ENCODE assay signal across 10 mouse cellular contexts in genomic region chr2:172548672-172549255, GRCm38 (mm10). TPM values are rescaled to one million over a fixed set of nuclear protein-coding genes. Genes with fewer than 3 reads are reported as not detected.
DNase-seq lines count a peak whose midpoint lies in the region; ATAC-seq lines count a peak whose summit lies in the region.
"Had no signal": no experiment of that assay in that cellular context is flagged by ENCODE, and none has a peak within 500 bp of the region (broad histone marks: within the 10 kb centered on the region; RNA-seq: fewer than 3 reads in every experiment).

No protein-coding gene starts in this region.

- H3K27me3 ChIP-seq in heart, embryonic 10.5 days (ENCODE audit: insufficient read depth, poor library complexity, severe bottlenecking) = peaks cover 98% of the 10 kb centered on the region
- peaks cover 100% of the 10 kb centered on the region for H3K27me3 ChIP-seq in midbrain, embryonic 12.5 days
- H3K27me3 ChIP-seq in midbrain, embryonic 15.5 days (replicated peaks) = peaks cover 92% of the 10 kb centered on the region
- H3K27me3 ChIP-seq in limb, embryonic 11.5 days (ENCODE audit: control insufficient read depth, insufficient read depth, low read length) = peaks cover 65% of the 10 kb centered on the region

- no peaks in the 10 kb centered on the region for H3K36me3 ChIP-seq in heart, embryonic 10.5 days
- no peaks in the 10 kb centered on the region for H3K36me3 ChIP-seq in midbrain, embryonic 12.5 days
- no peaks in the 10 kb centered on the region for H3K36me3 ChIP-seq in midbrain, embryonic 15.5 days (replicated peaks)
- no peaks in the 10 kb centered on the region for H3K36me3 ChIP-seq in limb, embryonic 11.5 days (ENCODE audit: control insufficient read depth, insufficient read depth, low read length)

- no peaks in the 10 kb centered on the region for H3K9me3 ChIP-seq in heart, embryonic 10.5 days
- H3K9me3 ChIP-seq in midbrain, embryonic 12.5 days = no peaks in the 10 kb centered on the region
- no peaks in the 10 kb centered on the region for H3K9me3 ChIP-seq in midbrain, embryonic 15.5 days
- no peaks in the 10 kb centered on the region for H3K9me3 ChIP-seq in limb, embryonic 11.5 days (ENCODE audit: control insufficient read depth, low read length)

- WGBS in heart, embryonic 10.5 days = under 1% methylated on average over 27 of the region's 27 CpGs
- WGBS in midbrain, embryonic 12.5 days = under 1% methylated on average over 27 of the region's 27 CpGs
- WGBS in midbrain, embryonic 15.5 days = under 1% methylated on average over 27 of the region's 27 CpGs
- under 1% methylated on average over 27 of the region's 27 CpGs for WGBS in limb, embryonic 11.5 days

- no peak for DNase-seq in heart, embryonic 10.5 days (ENCODE audit: low spot score)
- DNase-seq in heart, postnatal 14 days = no peak
- DNase-seq in limb, embryonic 11.5 days (ENCODE audit: low spot score) = peak; percentile 56
- no peak for DNase-seq in gastrocnemius, postnatal 36 days
- DNase-seq in right cerebral cortex, postnatal 25 days = no peak

- H3K9ac ChIP-seq in midbrain, embryonic 12.5 days (replicated peaks) = no peak overlapping the region
- H3K9ac ChIP-seq in midbrain, embryonic 15.5 days = no peak overlapping the region
- H3K9ac ChIP-seq in limb, embryonic 11.5 days (ENCODE audit: low read length) = no peak overlapping the region

- intact Hi-C loops in heart, postnatal 14 days (cut with DNase I) = no loop called here
- intact Hi-C loops in gastrocnemius, postnatal 36 days (cut with DNase I) = no loop called here

- peaks cover 54% of the 10 kb centered on the region for H3K4me1 ChIP-seq in heart, embryonic 10.5 days
- peaks cover 53% of the 10 kb centered on the region for H3K4me1 ChIP-seq in midbrain, embryonic 12.5 days
- H3K4me1 ChIP-seq in midbrain, embryonic 15.5 days = peaks cover 35% of the 10 kb centered on the region
- H3K4me1 ChIP-seq in limb, embryonic 11.5 days (ENCODE audit: control insufficient read depth, insufficient read depth, low read length) = peaks cover 29% of the 10 kb centered on the region

- ATAC-seq in midbrain, embryonic 12.5 days (ENCODE audit: low FRiP score, low read depth) = no peak
- no peak for ATAC-seq in midbrain, embryonic 15.5 days (replicated peaks)
- no peak for ATAC-seq in limb, embryonic 11.5 days (ENCODE audit: insufficient number of reproducible peaks, low FRiP score, low TSS enrichment, low read depth)
- no peak for ATAC-seq in CD4-positive, CD25-positive, alpha-beta regulatory T cell, adult 4 months

- peak overlapping the region; percentile 66 for H3K4me3 ChIP-seq in heart, embryonic 10.5 days
- H3K4me3 ChIP-seq in midbrain, embryonic 12.5 days = peak overlapping the region; percentile 36
- H3K4me3 ChIP-seq in midbrain, embryonic 15.5 days = no peak overlapping the region
- peak overlapping the region; percentile 41 for H3K4me3 ChIP-seq in limb, embryonic 11.5 days (ENCODE audit: low read depth, low read length)
- H3K4me3 ChIP-seq: layer of hippocampus, adult 2 months had no signal

- no peak overlapping the region for H3K27ac ChIP-seq in heart, embryonic 10.5 days
- H3K27ac ChIP-seq in midbrain, embryonic 12.5 days (replicated peaks) = no peak overlapping the region
- no peak overlapping the region for H3K27ac ChIP-seq in midbrain, embryonic 15.5 days
- H3K27ac ChIP-seq in limb, embryonic 11.5 days (replicated peaks; ENCODE audit: low read depth, low read length) = no peak overlapping the region
- H3K27ac ChIP-seq: layer of hippocampus, adult 2 months had no signal

- peak overlapping the region; percentile 56 for H3K4me2 ChIP-seq in midbrain, embryonic 12.5 days (replicated peaks)
- no peak overlapping the region for H3K4me2 ChIP-seq in midbrain, embryonic 15.5 days
- peak overlapping the region; percentile 89 for H3K4me2 ChIP-seq in limb, embryonic 11.5 days (ENCODE audit: low read depth, severe bottlenecking)

RNA-seq across cellular contexts. Expression of gene Tfap2c, which starts 0.6 kb away (rescaled TPM):
- 0.49 and 2.3 TPM in 2 replicates for polyA plus RNA-seq in heart, embryonic 10.5 days (2016; fragmentation: Nextera tagmentation; extraction: Ambion mirVana)
- not detected for total RNA-seq in heart, postnatal 14 days (2021)
- polyA plus RNA-seq in midbrain, embryonic 12.5 days (2016; fragmentation: Nextera tagmentation; extraction: Ambion mirVana) = 2.9 and 3.1 TPM in 2 replicates
- 0.34 and 0.79 TPM in 2 replicates for polyA plus RNA-seq in midbrain, embryonic 15.5 days (2015; fragmentation: Nextera tagmentation; extraction: Ambion mirVana)
- polyA plus RNA-seq in limb, embryonic 11.5 days (2014; fragmentation: Nextera tagmentation; extraction: Ambion mirVana) = 5.9 and 7.6 TPM in 2 replicates
- under 1 TPM in 1 of 2 experiments, not detected in 1; 0.15 TPM for polyA plus RNA-seq in CD4-positive, CD25-positive, alpha-beta regulatory T cell, adult 4 months (2017; shearing (Covaris generic))
- total RNA-seq in gastrocnemius, postnatal 36 days (2021) = not detected
- total RNA-seq: adrenal gland, postnatal 36 days had no signal
